Mouse (Mus musculus) hematopoietic stem cell, adult 5-6 weeks (primary cell): ENCODE measurements around the gene Rimklb. TPM values are rescaled to one million over a fixed set of nuclear protein-coding genes. Genes with fewer than 3 reads are reported as not detected.
"Not testable (repeated sequence)": the region's sequence is repeated elsewhere in the genome, so short reads cannot be mapped to it uniquely, and the experiment has no call there.

Source experiments
- ATAC-seq, 2 experiments: fragments of 125-278 bp in 1 of 2; replicated peaks in 1 of 2; 2 replicates each; pipeline ENCODE4 v1.8.0; 2016 to 2017; ENCODE audit warnings: inconsistent platforms in 2 of 2, mild to moderate bottlenecking in 2 of 2, moderate number of reproducible peaks in 2 of 2, low read depth in 1 of 2, moderate TSS enrichment in 1 of 2; ENCODE audit not compliant: low FRiP score in 2 of 2, poor library complexity in 2 of 2, severe bottlenecking in 2 of 2, insufficient read depth in 1 of 2, low TSS enrichment in 1 of 2
- total RNA-seq: library from RNA; stranded (forward); fragments of 172-1452, 232-1000 nt; gene quantifications from 2 replicates; pipeline ENCODE4 v1.2.3, GENCODE M21; 2017

The Rimklb gene
- total RNA-seq, 1 experiment from 2014 or later, result not detected

GRCm38 (mm10) chr6:122512914-122513878 lies 14.6 kb upstream of the Rimklb start:
- ATAC-seq, result no peak

DNA sequence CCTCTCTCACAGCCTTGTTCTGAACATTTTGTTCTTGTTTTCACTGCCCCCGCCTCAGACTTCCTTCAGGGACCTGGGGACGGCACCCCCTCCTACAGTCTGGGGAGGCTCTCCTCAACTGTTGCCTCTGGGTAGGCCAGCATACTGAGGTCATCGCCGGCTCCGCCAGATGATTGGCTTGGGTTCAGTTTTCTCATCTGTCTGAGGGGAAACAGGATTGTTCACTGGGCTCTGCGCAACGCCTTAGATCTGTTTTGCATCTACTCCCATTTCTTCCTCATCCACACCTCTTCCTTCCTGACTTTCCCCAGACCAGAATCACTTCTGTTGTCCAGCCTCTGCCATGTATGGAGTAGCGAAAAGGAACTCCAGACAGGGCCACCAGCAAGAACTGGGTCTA lies 9.9 kb upstream of the Rimklb start:
- ATAC-seq, result no peak

DNA sequence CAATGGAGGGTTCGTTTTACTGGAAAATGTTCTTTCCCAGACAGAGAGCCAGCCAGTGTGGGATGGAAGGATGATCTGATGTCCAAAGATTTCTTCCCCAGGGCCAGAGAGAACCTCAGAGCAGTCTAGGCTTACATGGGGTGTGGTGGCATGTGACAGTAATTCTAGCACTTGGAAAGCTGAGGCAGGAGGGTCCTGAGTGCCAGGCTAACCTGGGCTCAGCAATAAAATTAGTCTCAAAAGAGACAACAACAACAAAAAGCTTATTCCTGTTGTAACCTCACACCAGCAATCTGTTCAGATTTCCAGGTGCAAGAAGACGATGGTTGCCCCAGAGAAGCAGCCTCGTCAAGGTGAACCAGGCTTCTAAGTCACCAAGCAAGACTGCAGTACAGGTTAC lies 7.0 kb upstream of the Rimklb start, which contains the start of gene Mfap5:
Gene Mfap5, plus strand, starts transcription at position 301 of the 400 bp plus-strand sequence.
- ATAC-seq, result no peak

DNA sequence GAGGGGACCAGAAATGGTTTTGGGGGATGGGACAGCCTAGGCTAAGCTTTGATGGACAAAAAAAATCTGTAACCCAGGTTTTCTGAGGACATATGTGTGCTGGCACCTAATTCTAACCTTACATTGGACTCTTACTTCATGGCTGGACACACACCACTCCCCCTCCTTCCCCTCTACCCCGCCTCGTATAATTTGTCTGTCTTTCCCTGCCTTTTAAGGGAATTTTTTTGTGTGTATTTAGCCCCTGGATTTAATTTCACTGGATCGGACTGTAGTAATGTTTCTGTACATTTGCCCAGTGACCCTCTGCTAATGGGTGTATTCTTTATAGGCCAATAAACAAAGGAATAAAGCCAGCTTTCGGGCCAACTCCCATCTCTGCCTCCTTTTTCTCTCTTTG lies 6.5 kb upstream of the Rimklb start:
- ATAC-seq, result no peak

DNA sequence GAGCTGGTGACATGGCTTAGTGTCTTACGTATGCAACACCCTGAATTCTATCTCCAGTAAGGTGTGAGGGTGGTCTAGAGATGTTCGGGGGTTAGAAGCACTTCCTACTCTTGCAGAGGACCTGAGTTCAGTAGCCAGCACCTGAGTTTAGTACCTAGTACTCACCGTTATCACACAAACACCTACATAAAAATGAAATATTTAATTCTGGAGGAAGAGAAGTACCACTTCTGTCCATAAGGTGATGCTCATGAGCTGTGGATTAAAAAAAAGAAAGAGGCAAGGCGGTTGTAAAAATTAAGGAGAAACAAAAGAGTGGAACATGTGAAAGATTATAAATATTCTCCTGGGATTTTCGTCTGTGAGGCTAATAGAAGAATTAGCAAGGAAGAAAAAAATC lies 2.1 kb downstream of the Rimklb start:
- ATAC-seq, result 0 out of 4 replicates have a peak, but pooled peaks of 1 of the 2 experiments have one; percentile 31

DNA sequence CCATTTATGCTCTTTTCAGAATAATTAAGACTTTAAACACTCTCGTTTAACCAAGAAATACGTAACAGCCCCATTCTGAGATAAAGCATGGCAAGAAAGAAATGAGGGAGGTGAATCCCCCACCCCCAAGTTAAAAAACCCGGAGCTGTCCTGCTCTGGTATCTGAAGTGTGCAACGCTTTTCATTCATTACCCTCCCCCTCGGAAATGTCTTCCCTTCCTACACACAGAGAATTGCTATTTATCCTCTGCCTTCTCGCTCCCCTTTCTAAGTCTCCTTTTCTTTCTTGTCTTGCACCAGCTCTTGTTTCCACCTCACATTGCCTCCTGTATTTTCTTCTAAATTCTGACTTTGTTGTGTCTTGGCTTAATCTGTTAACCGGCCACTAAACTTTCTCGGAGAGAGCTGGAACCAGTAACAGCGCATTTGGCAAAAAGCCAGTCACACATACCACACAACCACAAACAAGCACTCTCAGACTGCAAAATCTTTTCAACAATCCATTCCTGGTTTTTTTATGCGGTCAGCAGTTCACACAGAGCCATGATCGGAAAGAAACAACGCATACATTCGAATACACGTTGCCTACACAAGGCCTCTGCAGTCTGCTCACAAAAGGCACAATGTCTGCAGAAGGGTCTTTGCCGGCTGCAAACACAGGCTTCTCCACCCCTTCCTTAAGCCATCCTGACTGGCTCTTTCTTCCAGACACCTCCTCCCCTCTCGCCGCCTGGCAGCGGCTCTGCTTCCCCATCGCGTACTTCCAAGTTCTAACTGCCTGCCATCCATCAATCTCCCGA lies 3.3 kb downstream of the Rimklb start:
- ATAC-seq, result no peak

- ATAC-seq, result no peak
Measured at GRCm38 (mm10) chr6:122493799-122494472, 4.6 kb downstream of the Rimklb start.

DNA sequence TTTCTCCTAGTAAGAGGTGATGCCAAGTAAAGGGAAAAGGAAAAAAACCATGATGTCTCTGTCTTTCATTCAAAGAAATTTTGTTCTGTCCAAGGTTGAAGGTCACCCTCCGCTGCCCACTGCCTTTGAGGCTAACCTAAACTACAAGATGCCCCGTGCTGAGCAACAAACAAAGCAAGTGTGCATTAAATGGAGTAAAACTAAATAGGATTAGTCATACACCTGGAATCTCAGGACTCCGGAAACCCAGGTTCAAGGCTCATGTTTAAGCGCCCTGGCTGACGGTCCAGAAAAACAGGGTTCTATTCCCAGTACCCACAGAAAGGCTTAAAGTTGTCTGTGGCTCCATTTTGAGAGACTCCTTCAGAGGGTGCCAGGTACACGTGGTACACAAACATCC lies 6.1 kb downstream of the Rimklb start:
- ATAC-seq, result no peak

DNA sequence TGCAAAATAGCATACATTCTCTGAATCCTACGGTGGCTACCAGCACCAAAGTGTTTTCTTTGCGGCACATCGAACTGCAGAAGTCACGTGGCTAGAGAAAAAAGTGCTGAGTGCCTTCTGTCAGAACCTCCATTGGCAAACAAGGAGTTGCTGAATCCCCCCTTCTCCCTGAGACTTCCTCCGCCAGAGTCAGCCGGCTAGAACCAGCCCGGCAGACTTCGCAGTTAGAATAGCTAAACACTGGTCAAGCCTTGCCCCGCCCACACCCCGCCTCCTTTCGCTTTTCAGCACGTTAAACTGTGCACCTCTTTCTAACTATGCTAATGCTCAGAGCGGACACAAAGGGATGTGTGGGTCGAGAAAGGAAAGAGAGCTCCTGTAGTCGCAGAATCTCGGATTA lies 7.0 kb downstream of the Rimklb start:
- peak; percentile 39 to 64 for ATAC-seq

- no peak for ATAC-seq
Measured at GRCm38 (mm10) chr6:122490929-122491512, 7.5 kb downstream of the Rimklb start.

- peak in 1 of 2 experiments; percentile 25; a peak in 1 of 4 replicates for ATAC-seq
Measured at GRCm38 (mm10) chr6:122486297-122487117, 12.1 kb downstream of the Rimklb start.

- peak in 1 of 2 experiments; percentile 31; a peak in 1 of 4 replicates for ATAC-seq
Measured at GRCm38 (mm10) chr6:122485401-122486296, 12.9 kb downstream of the Rimklb start.

DNA sequence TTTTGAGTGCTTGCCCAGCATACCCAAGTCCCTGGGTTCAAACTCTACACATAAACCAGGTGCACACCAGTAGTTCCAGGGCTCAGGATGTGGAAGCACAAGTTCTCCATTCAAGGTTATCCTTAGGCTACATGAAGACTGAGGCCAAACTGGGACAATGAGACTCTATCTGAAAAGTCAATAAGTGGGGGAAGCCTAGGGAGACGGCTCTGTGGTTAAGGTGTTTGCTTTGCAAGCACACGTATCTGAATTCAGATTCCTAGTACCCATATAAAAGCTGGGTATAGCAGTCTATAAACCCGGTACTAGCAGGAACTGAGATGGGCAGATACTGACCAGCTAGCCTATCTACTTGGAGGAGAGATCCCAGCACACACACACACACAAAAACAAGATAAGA lies 20.5 kb downstream of the Rimklb start:
- ATAC-seq, result no peak

GRCm38 (mm10) chr6:122471461-122471860 lies 27.1 kb downstream of the Rimklb start:
- ATAC-seq, result not testable (repeated sequence)

DNA sequence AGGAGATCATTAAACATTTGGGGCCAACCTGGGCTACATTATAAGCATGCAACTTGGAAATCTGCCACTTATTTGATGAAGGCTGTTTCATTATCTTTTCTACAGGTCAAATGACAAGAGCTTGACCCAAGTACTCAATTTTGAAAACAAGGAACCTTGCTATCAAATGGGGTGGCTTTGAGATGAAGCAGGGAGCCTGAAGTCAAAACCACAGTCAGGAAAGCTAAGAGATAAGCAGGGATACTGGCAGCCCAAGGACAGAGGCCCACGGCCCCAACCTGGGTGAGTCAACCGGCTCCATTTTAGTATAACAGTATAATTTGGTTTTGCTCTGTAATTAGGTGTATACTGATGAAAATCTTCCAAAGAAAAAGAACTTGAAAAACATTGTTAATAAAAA lies 28.3 kb downstream of the Rimklb start:
- ATAC-seq, result no peak
